Mouse (Mus musculus) embryonic facial prominence, embryonic 14.5 days (tissue): ENCODE measurements around the gene Gm20388. TPM values are rescaled to one million over a fixed set of nuclear protein-coding genes. Genes with fewer than 3 reads are reported as not detected.

Experiments used
- ATAC-seq: fragments of 200-750 bp; cut with Nextera tagmentation; 2 replicates; pipeline ENCODE4 v1.8.0; 2017; ENCODE audit warnings: low read depth, moderate number of reproducible peaks, moderate TSS enrichment
- DNase-seq: peaks from one replicate; pipeline ENCODE4 v3.0.0-alpha.2; 2015; ENCODE audit warnings: low spot score
- H3K27ac ChIP-seq: fragments of 300-500 bp; sonication (generic); replicated peaks from 2 replicates; pipeline ENCODE4 v1.5.1; 2014; ENCODE audit warnings: low read depth, mild to moderate bottlenecking, low read length, moderate library complexity
- H3K27me3 ChIP-seq: fragments of 300-500 bp; sonication (generic); replicated peaks from 2 replicates; pipeline ENCODE4 v1.6.1; 2014; ENCODE audit warnings: low read length; ENCODE audit not compliant: control insufficient read depth, insufficient read depth
- H3K36me3 ChIP-seq: fragments of 300-500 bp; sonication (generic); 2 replicates; pipeline ENCODE4 v1.6.1; 2014; ENCODE audit warnings: low read length, mixed read lengths; ENCODE audit not compliant: control insufficient read depth, insufficient read depth
- H3K4me1 ChIP-seq: fragments of 300-500 bp; sonication (generic); 2 replicates; pipeline ENCODE4 v1.6.1; 2014; ENCODE audit warnings: antibody characterized with exemption, low read length; ENCODE audit not compliant: control insufficient read depth, insufficient read depth
- H3K4me2 ChIP-seq: fragments of 300-500 bp; sonication (generic); 2 replicates; pipeline ENCODE4 v1.6.1; 2014; ENCODE audit warnings: low read depth, mild to moderate bottlenecking, low read length, moderate library complexity, mixed read lengths
- H3K4me3 ChIP-seq: fragments of 300-500 bp; sonication (generic); 2 replicates; pipeline ENCODE4 v1.5.1; 2014; ENCODE audit warnings: low read depth, mild to moderate bottlenecking, low read length
- H3K9ac ChIP-seq: fragments of 300-500 bp; sonication (generic); 2 replicates; pipeline ENCODE4 v1.6.1; 2014; ENCODE audit warnings: low read depth, mild to moderate bottlenecking, low read length, moderate library complexity, mixed read lengths
- H3K9me3 ChIP-seq: fragments of 300-500 bp; sonication (generic); 2 replicates; pipeline ENCODE4 v1.6.1; 2016; ENCODE audit warnings: low read length; ENCODE audit not compliant: control insufficient read depth
- WGBS: fragments of 180-500 bp; shearing (Covaris S2); extraction: QIAGEN DNeasy Blood & Tissue Kit; methylation state at CpG from one replicate; pipeline ENCODE4 v1.1.7; 2014; 5-methylcytosine and 5-hydroxymethylcytosine counted together
- polyA plus RNA-seq: library from polyadenylated mRNA; unstranded; fragments of >200 nt; fragmentation: Nextera tagmentation; extraction: Ambion mirVana; gene quantifications from 2 replicates; pipeline ENCODE4 v1.2.1, GENCODE M21; 2014

Gene Gm20388
- polyA plus RNA-seq, 1 experiment from 2014 or later = not detected

DNA sequence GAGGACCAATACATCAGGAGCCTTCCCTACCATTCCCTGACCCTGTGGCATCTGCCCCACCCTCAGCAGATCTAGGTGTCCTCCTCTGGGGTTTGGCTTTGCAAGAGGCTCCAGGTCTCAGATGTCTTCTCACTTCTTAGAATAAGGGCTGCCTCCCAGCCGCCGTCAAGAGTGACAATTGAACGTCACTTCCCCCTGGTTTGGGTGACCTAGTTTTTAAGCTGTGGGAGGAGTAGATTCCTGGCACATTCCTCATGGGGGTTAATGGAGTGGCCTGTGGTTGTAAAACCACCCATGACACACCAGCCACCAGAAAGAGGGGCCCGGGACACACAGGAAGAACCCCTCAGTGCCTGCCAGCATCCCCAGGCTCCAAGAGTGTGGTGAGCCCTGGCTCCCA is 140.4 kb downstream of the Gm20388 start:
- H3K9ac ChIP-seq = no peak overlapping the region
- H3K4me1 ChIP-seq = peaks cover 27% of the 10 kb centered on the region
- H3K4me3 ChIP-seq = no peak overlapping the region
- no peak overlapping the region for H3K4me2 ChIP-seq
- ATAC-seq = 0 out of 2 replicates have a peak, but pooled peaks have one; percentile 11
- H3K9me3 ChIP-seq = no peaks in the 10 kb centered on the region
- peak; percentile 46 for DNase-seq
- no peaks in the 10 kb centered on the region for H3K27me3 ChIP-seq
- no peaks in the 10 kb centered on the region for H3K36me3 ChIP-seq
- 56% methylated on average over 4 of the region's 4 CpGs for WGBS
- H3K27ac ChIP-seq = no peak overlapping the region

DNA sequence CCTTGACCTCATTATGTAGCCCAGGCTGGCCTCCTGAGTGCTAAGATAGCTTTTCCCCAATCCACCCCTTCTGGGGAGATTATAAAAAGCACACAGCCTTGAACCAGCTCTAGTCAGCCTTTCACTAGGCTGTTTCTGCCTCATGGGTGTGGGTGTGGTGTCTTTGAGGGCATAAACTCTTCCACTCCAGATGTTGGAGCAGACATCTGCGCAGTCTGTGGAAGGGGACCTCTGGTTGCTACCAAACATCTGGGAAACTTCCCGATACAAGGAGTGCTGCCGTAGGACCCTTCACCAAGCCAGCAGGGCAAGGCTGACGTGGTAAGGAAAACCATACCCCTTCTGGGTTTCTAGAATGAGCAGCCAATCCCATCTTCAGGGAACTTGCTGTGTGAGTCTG is 141.3 kb downstream of the Gm20388 start:
- peak; percentile 32 for DNase-seq
- Histone ChIP-seq H3K27ac (no peak overlapping the region; the same call in 1 of the 2 replicates), H3K9ac (no peak overlapping the region), H3K4me3 (no peak overlapping the region), H3K27me3 (no peaks in the 10 kb centered on the region), H3K36me3 (no peaks in the 10 kb centered on the region), H3K9me3 (no peaks in the 10 kb centered on the region), H3K4me1 (peaks cover 18% of the 10 kb centered on the region), H3K4me2 (no peak overlapping the region)
- 58% methylated on average over 4 of the region's 4 CpGs for WGBS
- no peak for ATAC-seq

DNA sequence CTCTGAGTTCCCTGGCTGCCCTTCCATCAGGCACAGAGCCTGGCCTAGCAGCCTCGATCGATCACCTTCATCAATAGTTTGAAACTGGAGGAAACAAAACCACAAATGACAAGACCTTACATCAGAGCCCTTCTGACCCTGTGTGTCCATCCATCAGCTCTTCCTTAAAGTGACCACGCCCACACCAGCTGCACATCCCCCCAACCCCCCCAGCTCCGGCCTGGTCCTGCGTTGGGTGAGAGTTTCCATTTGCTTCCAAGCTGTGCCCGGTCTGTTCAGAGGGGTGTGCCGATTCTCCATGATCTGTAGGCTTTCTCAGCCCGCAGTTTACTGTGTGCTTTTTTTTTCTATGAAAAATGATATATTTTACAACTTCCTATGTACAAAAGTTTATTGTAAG is 141.7 kb downstream of the Gm20388 start:
- Histone ChIP-seq H3K4me2 (no peak overlapping the region), H3K9ac (no peak overlapping the region), H3K27me3 (no peaks in the 10 kb centered on the region), H3K4me1 (peaks cover 14% of the 10 kb centered on the region), H3K27ac (no peak overlapping the region; the same call in 1 of the 2 replicates), H3K4me3 (no peak overlapping the region), H3K36me3 (no peaks in the 10 kb centered on the region), H3K9me3 (no peaks in the 10 kb centered on the region)
- 72% methylated on average over 8 of the region's 8 CpGs for WGBS
- ATAC-seq (no peak), DNase-seq (no peak)

DNA sequence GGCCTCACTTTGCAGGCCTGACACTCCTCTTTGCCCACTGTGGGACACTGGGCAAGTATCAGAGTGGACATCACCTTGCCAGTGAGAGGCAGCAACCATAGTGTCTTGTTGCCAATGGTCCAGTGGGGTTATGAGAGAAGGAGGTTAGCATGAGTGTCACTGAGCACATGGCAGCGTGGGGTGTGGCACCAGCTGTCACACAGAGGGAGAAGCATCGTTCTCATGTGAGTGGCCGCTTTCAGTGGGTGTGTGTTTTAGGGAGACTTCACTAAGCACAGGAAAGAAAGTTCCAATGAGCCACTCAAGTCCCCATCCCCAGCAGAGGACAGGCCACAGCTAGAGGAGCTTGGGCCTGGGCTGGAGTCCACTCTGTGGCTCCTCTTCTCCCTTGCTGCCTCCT is 144.2 kb downstream of the Gm20388 start:
- no peak for DNase-seq
- H3K36me3 ChIP-seq = no peaks in the 10 kb centered on the region
- no peak for ATAC-seq
- no peak overlapping the region for H3K4me2 ChIP-seq
- H3K4me3 ChIP-seq = no peak overlapping the region
- no peaks in the 10 kb centered on the region for H3K9me3 ChIP-seq
- H3K9ac ChIP-seq = no peak overlapping the region
- 90% methylated on average over 3 of the region's 3 CpGs for WGBS
- H3K27me3 ChIP-seq = no peaks in the 10 kb centered on the region
- no peak overlapping the region for H3K27ac ChIP-seq
- H3K4me1 ChIP-seq = peaks cover 13% of the 10 kb centered on the region

DNA sequence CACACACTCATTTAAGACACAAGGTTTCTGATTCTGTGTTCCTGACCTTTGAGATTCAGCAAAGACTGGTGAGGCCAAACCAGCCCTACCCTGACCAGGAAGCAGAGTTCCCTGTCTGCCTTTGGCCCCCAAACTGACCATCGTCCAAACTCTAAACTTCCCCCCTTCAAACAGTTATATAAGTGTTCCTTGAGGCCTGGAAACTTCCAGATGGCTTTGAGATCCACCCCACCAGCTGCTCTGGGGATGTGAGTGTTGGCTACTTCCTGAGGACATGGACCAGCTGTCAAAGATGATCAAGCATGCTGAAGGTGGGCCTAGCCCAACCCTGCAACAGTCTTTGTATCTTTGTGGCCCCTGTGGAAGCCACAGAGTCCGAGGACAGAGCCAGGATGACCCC is 146.4 kb downstream of the Gm20388 start:
- no peak overlapping the region for H3K27ac ChIP-seq
- 50% methylated on average over 2 of the region's 2 CpGs for WGBS
- H3K27me3 ChIP-seq = no peaks in the 10 kb centered on the region

DNA sequence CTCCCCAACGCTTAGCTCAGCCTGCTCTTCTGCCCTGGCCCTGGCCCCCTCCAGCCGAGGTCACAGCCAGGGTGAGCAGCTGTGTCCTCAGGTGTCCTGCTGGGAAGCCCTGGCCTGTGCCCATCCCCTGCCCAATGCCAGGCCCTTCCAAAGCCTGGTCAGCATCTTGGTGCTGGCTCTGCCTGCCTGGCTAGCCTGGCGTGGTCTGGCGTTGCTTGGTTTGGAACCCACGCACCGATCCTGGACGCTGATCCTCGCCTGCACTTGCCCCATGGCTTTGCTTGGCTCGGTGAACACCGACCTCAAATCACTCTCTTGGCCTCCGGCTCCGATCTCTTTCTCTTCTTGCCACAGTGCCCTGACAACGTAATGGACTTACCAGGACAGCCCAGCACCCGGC is 152.1 kb downstream of the Gm20388 start:
- Histone ChIP-seq H3K27me3 (no peaks in the 10 kb centered on the region), H3K36me3 (no peaks in the 10 kb centered on the region), H3K9ac (no peak overlapping the region), H3K4me3 (no peak overlapping the region), H3K4me1 (no peaks in the 10 kb centered on the region), H3K4me2 (no peak overlapping the region), H3K27ac (no peak overlapping the region), H3K9me3 (no peaks in the 10 kb centered on the region)
- DNase-seq (no peak), ATAC-seq (no peak)
- WGBS = 94% methylated on average over 13 of the region's 14 CpGs

More for the DNA sequence above, 146.4 kb downstream of the Gm20388 start:
- Histone ChIP-seq H3K4me3 (no peak overlapping the region), H3K4me1 (peaks cover 3% of the 10 kb centered on the region; the same call in 1 of the 2 replicates), H3K9me3 (no peaks in the 10 kb centered on the region), H3K36me3 (no peaks in the 10 kb centered on the region), H3K4me2 (no peak overlapping the region), H3K9ac (no peak overlapping the region)
- no peak for DNase-seq
- no peak for ATAC-seq

DNA sequence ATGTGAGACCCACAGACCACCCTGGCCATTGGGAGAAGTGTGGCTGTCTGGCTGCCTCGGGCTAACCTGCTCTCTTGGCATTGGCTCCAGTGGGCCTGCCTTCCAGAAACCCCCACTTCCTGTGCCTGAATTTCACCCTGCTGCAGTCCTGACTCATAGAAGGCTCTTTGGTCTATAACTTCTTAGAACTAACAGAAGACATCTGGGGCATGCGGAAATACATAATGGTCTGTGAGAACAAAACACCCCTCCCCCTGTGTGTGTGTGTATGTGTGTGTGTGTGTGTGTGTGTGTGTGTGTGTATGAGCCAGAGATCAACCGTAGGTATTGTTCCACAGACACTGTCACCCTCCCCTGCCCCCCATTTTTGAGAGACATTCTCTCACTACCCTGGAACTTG is 152.7 kb downstream of the Gm20388 start:
- Histone ChIP-seq H3K36me3 (no peaks in the 10 kb centered on the region), H3K9me3 (no peaks in the 10 kb centered on the region), H3K4me2 (no peak overlapping the region), H3K27me3 (no peaks in the 10 kb centered on the region), H3K4me3 (no peak overlapping the region), H3K27ac (no peak overlapping the region), H3K4me1 (no peaks in the 10 kb centered on the region; the same call in 1 of the 2 replicates), H3K9ac (no peak overlapping the region)
- WGBS = 57% methylated on average over 3 of the region's 3 CpGs
- no peak for DNase-seq
- ATAC-seq = no peak

DNA sequence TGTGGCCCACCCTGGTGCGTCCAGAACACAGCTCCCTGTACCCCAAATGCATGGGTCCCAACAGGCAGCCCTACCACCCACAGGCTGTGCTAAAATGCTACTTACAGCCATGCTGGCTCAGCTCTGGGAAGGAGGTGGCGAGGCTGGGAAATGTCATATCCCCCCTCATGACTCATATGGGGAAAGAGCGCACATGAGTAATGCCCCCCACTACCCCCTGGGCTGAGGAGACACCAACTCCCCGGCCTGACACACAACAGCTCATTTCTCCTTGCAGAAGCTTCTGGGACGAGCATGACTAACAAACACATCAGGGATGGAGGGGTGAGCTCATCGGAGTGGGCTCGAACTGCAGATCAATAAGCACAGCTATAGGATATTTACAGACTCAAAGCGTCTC is 155.0 kb downstream of the Gm20388 start:
- ATAC-seq = no peak

DNA sequence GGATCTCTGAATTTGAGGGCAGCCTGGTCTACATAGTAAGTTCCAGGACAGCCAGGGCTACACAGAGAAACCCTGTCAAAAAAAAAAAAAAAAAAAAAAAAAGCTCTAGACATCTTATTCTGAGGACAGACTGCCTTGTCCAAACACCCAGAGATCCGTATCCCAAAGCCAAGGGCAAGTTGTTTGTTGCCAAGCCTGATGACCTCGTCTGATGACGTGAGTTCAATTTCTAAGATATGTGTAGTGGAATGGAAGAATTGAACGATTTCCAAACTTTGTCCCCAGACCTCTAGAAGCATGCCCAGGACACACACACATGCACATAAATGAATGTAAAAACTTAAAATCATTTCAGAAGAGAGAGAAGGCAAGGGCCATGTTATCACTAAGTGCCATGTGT is 155.6 kb downstream of the Gm20388 start:
- 70% methylated on average over 4 of the region's 4 CpGs for WGBS
- H3K36me3 ChIP-seq = no peaks in the 10 kb centered on the region

More for the DNA sequence above, 155.0 kb downstream of the Gm20388 start:
- Histone ChIP-seq H3K36me3 (no peaks in the 10 kb centered on the region), H3K27ac (no peak overlapping the region), H3K9me3 (no peaks in the 10 kb centered on the region), H3K4me3 (no peak overlapping the region), H3K27me3 (no peaks in the 10 kb centered on the region), H3K4me1 (no peaks in the 10 kb centered on the region; the same call in 1 of the 2 replicates), H3K9ac (no peak overlapping the region), H3K4me2 (no peak overlapping the region)
- no peak for DNase-seq
- WGBS = 92% methylated on average over 8 of the region's 8 CpGs

More for the DNA sequence above, 155.6 kb downstream of the Gm20388 start:
- Histone ChIP-seq H3K4me3 (no peak overlapping the region), H3K4me2 (no peak overlapping the region), H3K4me1 (no peaks in the 10 kb centered on the region; the same call in 1 of the 2 replicates), H3K9ac (no peak overlapping the region), H3K27me3 (no peaks in the 10 kb centered on the region), H3K27ac (no peak overlapping the region), H3K9me3 (no peaks in the 10 kb centered on the region)
- no peak for DNase-seq
- ATAC-seq = no peak
